Comparison of ENCODE assay signal across 20 mouse cellular contexts in the genomic region with DNA sequence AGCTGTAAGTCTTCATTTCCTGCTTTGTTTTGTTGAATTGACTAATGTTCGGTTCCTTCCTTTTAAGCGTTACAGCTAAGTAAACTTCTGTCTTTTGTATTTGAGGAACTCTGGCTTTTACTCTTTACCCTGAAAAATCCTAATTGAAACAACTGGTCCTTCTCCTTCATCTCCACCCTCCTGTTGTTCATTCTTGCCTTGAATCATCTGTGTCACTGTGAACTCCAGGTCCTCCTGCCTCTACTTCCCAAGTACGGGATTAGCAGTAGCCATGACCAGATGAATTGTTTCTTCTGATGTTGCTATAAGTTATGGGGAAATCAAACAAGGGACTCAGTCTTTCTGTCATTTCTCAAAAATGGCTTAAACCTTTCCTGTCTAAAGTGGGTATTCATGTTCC. TPM values are rescaled to one million over a fixed set of nuclear protein-coding genes. Genes with fewer than 3 reads are reported as not detected.
DNase-seq lines count a peak whose midpoint lies in the region; ATAC-seq and TF ChIP-seq lines count a peak whose summit lies in the region.
"Had no signal": no experiment of that assay in that cellular context is flagged by ENCODE, and none has a peak within 500 bp of the region (broad histone marks: within the 10 kb centered on the region; RNA-seq: fewer than 3 reads in every experiment).

No protein-coding gene starts in this region.

- no peaks in the 10 kb centered on the region for H3K27me3 ChIP-seq in liver, embryonic 16.5 days (ENCODE audit: control insufficient read depth, insufficient read depth, low read depth, low read length)
- no peaks in the 10 kb centered on the region for H3K27me3 ChIP-seq in liver, embryonic 12.5 days (replicated peaks)
- H3K27me3 ChIP-seq in small intestine, adult 2 months (ENCODE audit: control insufficient read depth, insufficient read depth, low read length), result no peaks in the 10 kb centered on the region
- H3K27me3 ChIP-seq: embryonic facial prominence, embryonic 12.5 days; forebrain, embryonic 15.5 days; kidney, embryonic 15.5 days; midbrain, embryonic 12.5 days had no signal

- peak overlapping the region; percentile 4; the same call in 1 of the 2 replicates for H3K27ac ChIP-seq in gastrocnemius, adult 2 months
- H3K27ac ChIP-seq in liver, embryonic 16.5 days (ENCODE audit: low read length), result peak overlapping the region; percentile 42; the same call in 1 of the 2 replicates
- no peak overlapping the region for H3K27ac ChIP-seq in liver, embryonic 12.5 days
- H3K27ac ChIP-seq in small intestine, adult 2 months (ENCODE audit: insufficient read depth, low read depth, low read length), result 0 out of 2 replicates have a peak overlapping the region, but pooled peaks have one; percentile 6
- H3K27ac ChIP-seq: embryonic facial prominence, embryonic 12.5 days; forebrain, embryonic 15.5 days; kidney, embryonic 15.5 days; liver, embryonic 14.5 days; midbrain, embryonic 12.5 days had no signal

- intact Hi-C loops in gastrocnemius, adult 2 months (cut with DNase I), result no loop called here

- no peak overlapping the region for H3K9ac ChIP-seq in liver, embryonic 16.5 days (ENCODE audit: low read depth, low read length)
- H3K9ac ChIP-seq in liver, embryonic 12.5 days, result no peak overlapping the region
- H3K9ac ChIP-seq: embryonic facial prominence, embryonic 12.5 days; forebrain, embryonic 15.5 days; kidney, embryonic 15.5 days; liver, embryonic 14.5 days; midbrain, embryonic 12.5 days had no signal

- no peak for TF ChIP-seq CTCF in gastrocnemius, adult 2 months (IDR thresholded peaks at IDR 0.05)
- no peak for TF ChIP-seq CTCF in small intestine, adult 2 months (IDR thresholded peaks at IDR 0.05; ENCODE audit: extremely low read depth, insufficient read length, insufficient replicate concordance, low read depth, low read length)

- H3K4me1 ChIP-seq in liver, embryonic 16.5 days (ENCODE audit: control insufficient read depth, low read depth, low read length), result peaks cover 16% of the 10 kb centered on the region
- peaks cover 38% of the 10 kb centered on the region for H3K4me1 ChIP-seq in liver, embryonic 12.5 days
- peaks cover 8% of the 10 kb centered on the region; the same call in 1 of the 2 replicates for H3K4me1 ChIP-seq in small intestine, adult 2 months (ENCODE audit: control insufficient read depth, insufficient read depth, insufficient read length, low read length)

- no peaks in the 10 kb centered on the region for H3K9me3 ChIP-seq in liver, embryonic 16.5 days (replicated peaks; ENCODE audit: control insufficient read depth, low read length)
- no peaks in the 10 kb centered on the region for H3K9me3 ChIP-seq in liver, embryonic 12.5 days (replicated peaks)
- H3K9me3 ChIP-seq: embryonic facial prominence, embryonic 12.5 days; forebrain, embryonic 15.5 days; kidney, embryonic 15.5 days; midbrain, embryonic 12.5 days had no signal

- TF ChIP-seq POLR2A in small intestine, adult 2 months (IDR thresholded peaks at IDR 0.05; ENCODE audit: low read depth, low read length), result no peak

- no peak overlapping the region for H3K4me2 ChIP-seq in liver, embryonic 16.5 days (ENCODE audit: low read depth, low read length)
- no peak overlapping the region for H3K4me2 ChIP-seq in liver, embryonic 12.5 days
- H3K4me2 ChIP-seq: embryonic facial prominence, embryonic 12.5 days; forebrain, embryonic 15.5 days; heart, embryonic 11.5 days; kidney, embryonic 15.5 days; midbrain, embryonic 12.5 days had no signal

- no peak for ATAC-seq in liver, embryonic 16.5 days (ENCODE audit: low read depth)
- no peak for ATAC-seq in liver, embryonic 12.5 days
- peak; percentile 14; the same call in 1 of the 2 replicates for ATAC-seq in granulocyte monocyte progenitor cell, adult 5-6 weeks (replicated peaks; ENCODE audit: poor library complexity, severe bottlenecking)
- ATAC-seq: forebrain, embryonic 15.5 days; hindbrain, embryonic 16.5 days; intestine, embryonic 16.5 days had no signal

- WGBS in liver, embryonic 16.5 days (ENCODE audit: insufficient replicate concordance), result 58% methylated on average over 3 of the region's 3 CpGs
- 74% methylated on average over 3 of the region's 3 CpGs for WGBS in liver, embryonic 12.5 days (ENCODE audit: insufficient replicate concordance)
- 57% methylated on average over 3 of the region's 3 CpGs for WGBS in small intestine, adult 2 months

- no peak overlapping the region for H3K4me3 ChIP-seq in gastrocnemius, adult 2 months
- H3K4me3 ChIP-seq in liver, embryonic 16.5 days (ENCODE audit: low read depth, low read length), result no peak overlapping the region
- no peak overlapping the region for H3K4me3 ChIP-seq in liver, embryonic 12.5 days
- no peak overlapping the region for H3K4me3 ChIP-seq in small intestine, adult 2 months (ENCODE audit: low read depth, low read length)
- H3K4me3 ChIP-seq: embryonic facial prominence, embryonic 12.5 days; forebrain, embryonic 15.5 days; kidney, embryonic 15.5 days; midbrain, embryonic 12.5 days had no signal

- peaks cover 3% of the 10 kb centered on the region for H3K36me3 ChIP-seq in liver, embryonic 16.5 days (ENCODE audit: control insufficient read depth, insufficient read depth)
- H3K36me3 ChIP-seq in liver, embryonic 12.5 days, result peaks cover 46% of the 10 kb centered on the region
- peaks cover 25% of the 10 kb centered on the region for H3K36me3 ChIP-seq in small intestine, adult 2 months (ENCODE audit: control insufficient read depth, insufficient read depth, low read length)

- DNase-seq in gastrocnemius, adult 2 months, result no peak
- DNase-seq in gastrocnemius, postnatal 10 days, result no peak
- DNase-seq in kidney, adult 9 months, result no peak
- DNase-seq in thymus, postnatal 25 days, result no peak
- DNase-seq: cerebellum, adult 9-10 months; gastrocnemius, postnatal 36 days; lung, postnatal 4 days; thymus, postnatal 36 days had no signal

RNA-seq across cellular contexts. Expression of gene Cd164, which starts 4.2 kb away (rescaled TPM):
- 100 to 1,000 TPM; 133 to 157 TPM for total RNA-seq in gastrocnemius, adult 2 months (2021)
- 100 to 1,000 TPM; 173 to 184 TPM for total RNA-seq in gastrocnemius, postnatal 10 days (2021)
- polyA plus RNA-seq in liver, embryonic 16.5 days (2015; fragmentation: Nextera tagmentation; extraction: Ambion mirVana), result 65.0 and 67.8 TPM in 2 replicates
- polyA plus RNA-seq in liver, embryonic 12.5 days (2016; fragmentation: Nextera tagmentation; extraction: Ambion mirVana), result 83.6 TPM in 2 replicates
- total RNA-seq in granulocyte monocyte progenitor cell, adult 5-6 weeks (2014; fragmentation: Nextera tagmentation), result 140 and 168 TPM in 2 replicates
- total RNA-seq in granulocyte monocyte progenitor cell, adult 5-6 weeks (2017), result 169 and 206 TPM in 2 replicates
- polyA plus RNA-seq in small intestine, adult 2 months (2012; rRNA removed), result 56.9 and 81.6 TPM in 2 replicates

RNA-seq across cellular contexts. Expression of gene Ppil6, which starts 33.1 kb away (rescaled TPM):
- not detected for total RNA-seq in gastrocnemius, adult 2 months (2021)
- not detected for total RNA-seq in gastrocnemius, postnatal 10 days (2021)
- not detected in 2 replicates for polyA plus RNA-seq in liver, embryonic 16.5 days (2015; fragmentation: Nextera tagmentation; extraction: Ambion mirVana)
- polyA plus RNA-seq in liver, embryonic 12.5 days (2016; fragmentation: Nextera tagmentation; extraction: Ambion mirVana), result 0.12 TPM in 1 of 2 replicates, not detected in the other
- total RNA-seq in granulocyte monocyte progenitor cell, adult 5-6 weeks (2014; fragmentation: Nextera tagmentation), result not detected in 2 replicates
- total RNA-seq in granulocyte monocyte progenitor cell, adult 5-6 weeks (2017), result not detected in 2 replicates
- polyA plus RNA-seq in small intestine, adult 2 months (2012; rRNA removed), result 0.15 TPM in 1 of 2 replicates, not detected in the other
- total RNA-seq: gastrocnemius, postnatal 36 days had no signal
- polyA plus RNA-seq: liver, embryonic 14.5 days had no signal

RNA-seq across cellular contexts. Expression of gene Smpd2, which starts 33.2 kb away (rescaled TPM):
- total RNA-seq in gastrocnemius, adult 2 months (2021), result 10 to 100 TPM; 11.1 TPM
- total RNA-seq in gastrocnemius, postnatal 10 days (2021), result 10 to 100 TPM; 12.8 to 14.3 TPM
- 13.5 and 14.6 TPM in 2 replicates for polyA plus RNA-seq in liver, embryonic 16.5 days (2015; fragmentation: Nextera tagmentation; extraction: Ambion mirVana)
- polyA plus RNA-seq in liver, embryonic 12.5 days (2016; fragmentation: Nextera tagmentation; extraction: Ambion mirVana), result 12.2 and 13.4 TPM in 2 replicates
- 23.0 and 24.4 TPM in 2 replicates for total RNA-seq in granulocyte monocyte progenitor cell, adult 5-6 weeks (2014; fragmentation: Nextera tagmentation)
- total RNA-seq in granulocyte monocyte progenitor cell, adult 5-6 weeks (2017), result 10.1 and 13.0 TPM in 2 replicates
- 49.9 and 121 TPM in 2 replicates for polyA plus RNA-seq in small intestine, adult 2 months (2012; rRNA removed)

RNA-seq across cellular contexts. Expression of gene Mical1, which starts 47.3 kb away (rescaled TPM):
- 1 to 10 TPM; 5.9 to 6.9 TPM for total RNA-seq in gastrocnemius, adult 2 months (2021)
- 10 to 100 TPM; 17.3 to 26.9 TPM for total RNA-seq in gastrocnemius, postnatal 10 days (2021)
- polyA plus RNA-seq in liver, embryonic 16.5 days (2015; fragmentation: Nextera tagmentation; extraction: Ambion mirVana), result 5.3 and 5.4 TPM in 2 replicates
- 10.6 TPM in 2 replicates for polyA plus RNA-seq in liver, embryonic 12.5 days (2016; fragmentation: Nextera tagmentation; extraction: Ambion mirVana)
- 74.8 and 105 TPM in 2 replicates for total RNA-seq in granulocyte monocyte progenitor cell, adult 5-6 weeks (2014; fragmentation: Nextera tagmentation)
- 32.2 and 49.3 TPM in 2 replicates for total RNA-seq in granulocyte monocyte progenitor cell, adult 5-6 weeks (2017)
- polyA plus RNA-seq in small intestine, adult 2 months (2012; rRNA removed), result 78.0 and 164 TPM in 2 replicates
